Mouse (Mus musculus): ENCODE measurements at regions not wholly inside any gene's neighbourhood (a gene's known extent, or its start where the extent isn't known, plus 50 kb on each side); places are given as distances from the start of the nearest gene placed in this dataset.

DNA sequence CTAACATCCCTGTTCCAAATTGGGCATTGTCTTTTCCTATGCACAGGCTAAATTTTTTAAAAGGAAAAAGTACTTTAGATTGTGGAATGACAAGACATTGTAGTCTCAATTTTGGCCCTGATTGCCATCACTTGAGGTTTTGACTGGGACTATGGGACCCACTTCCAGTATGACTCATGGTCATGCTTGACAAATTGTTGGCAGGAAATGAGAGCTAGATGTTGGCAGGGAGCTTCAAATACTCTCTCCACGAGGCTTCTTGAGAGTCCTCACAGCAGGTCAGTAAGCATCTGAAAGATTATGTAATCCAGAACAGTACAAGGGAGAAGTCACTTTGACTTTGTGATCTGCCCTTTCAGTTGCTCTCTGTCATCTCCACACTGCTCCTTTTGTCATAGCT, 1135.4 kb upstream of the Lrrc6 start (continued):
- peak; percentile 16; the same call in 1 of the 2 replicates for TF ChIP-seq ETS1 (conservative IDR thresholded peaks at IDR 0.05; ENCODE audit: low read depth, low read length)
- no peak for TF ChIP-seq TCF12 (IDR thresholded peaks at IDR 0.05; ENCODE audit: low read depth, low read length)
- TF ChIP-seq POLR2AphosphoS2 (IDR thresholded peaks at IDR 0.05; ENCODE audit: low read depth, low read length), result no peak
- TF ChIP-seq ZNF384 (IDR thresholded peaks at IDR 0.05; ENCODE audit: low read depth, low read length), result no peak
- peak; percentile 75 for TF ChIP-seq JUND (conservative IDR thresholded peaks at IDR 0.05; ENCODE audit: low read depth, low read length)

DNA sequence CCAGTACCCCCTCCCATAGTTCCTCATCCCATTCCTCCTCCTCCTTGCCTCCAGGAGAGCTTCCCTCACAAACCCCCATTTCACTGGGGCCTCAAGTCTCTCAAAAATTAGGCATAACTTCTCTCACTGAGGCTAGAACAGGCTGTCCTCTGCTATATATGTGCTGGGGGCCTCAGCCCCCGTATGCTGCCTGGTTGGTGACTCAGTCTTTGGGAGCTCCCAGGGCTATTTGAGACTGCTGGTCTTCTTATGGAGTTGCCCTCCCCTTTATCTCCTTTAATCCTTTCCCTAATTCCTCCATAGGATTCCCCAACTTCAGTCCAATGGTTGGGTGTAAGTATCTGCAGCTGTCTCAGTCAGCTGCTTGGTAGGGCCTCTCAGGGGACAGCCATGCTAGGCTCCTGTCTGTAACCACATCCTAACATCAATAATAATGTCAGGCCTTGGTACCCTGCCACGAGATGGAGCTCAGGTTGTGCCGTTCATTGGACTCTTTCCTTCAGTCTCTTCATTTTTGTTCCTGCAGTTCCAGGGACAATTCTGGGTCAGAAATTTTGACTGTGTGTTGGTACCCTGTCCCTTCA, 1126.1 kb upstream of the Lrrc6 start:
- no peak for TF ChIP-seq POLR2AphosphoS2 (IDR thresholded peaks at IDR 0.05; ENCODE audit: low read depth, low read length)
- peak in 1 of 2 experiments; percentile 58; a peak in 2 of 4 replicates for TF ChIP-seq CTCF (conservative IDR thresholded peaks at IDR 0.05 in 1 of 2, IDR thresholded peaks at IDR 0.05 in 1 of 2; ENCODE audit: low read depth in 2 of 2, low read length in 2 of 2)
- TF ChIP-seq SMC3 (IDR thresholded peaks at IDR 0.05; ENCODE audit: low read depth, low read length), result peak; percentile 58
- peak; percentile 63 for TF ChIP-seq RAD21 (IDR thresholded peaks at IDR 0.05; ENCODE audit: low read depth, low read length)
- H3K9me3 ChIP-seq (replicated peaks; ENCODE audit: low read length), result no peaks in the 10 kb centered on the region
- H3K4me1 ChIP-seq (ENCODE audit: control insufficient read depth in 1 of 2, insufficient read depth in 2 of 2), result peaks cover 0 to 14% of the 10 kb centered on the region in 2 experiments; a peak in 2 of 4 replicates
- no peak overlapping the region for H3K27ac ChIP-seq (ENCODE audit: insufficient read depth, low read depth)
- dilution Hi-C loops (cut with MboI; ENCODE audit: extremely low pct_ligation_motif_present, extremely low pct_unique_long_range_greater_than_20kb, low sequenced_read_pairs) (no loop called here), in situ Hi-C loops (cut with MboI; ENCODE audit: low pct_ligation_motif_present, low pct_unique_long_range_greater_than_20kb, low sequenced_read_pairs) (no loop called here)
- no peaks in the 10 kb centered on the region for H3K79me2 ChIP-seq (replicated peaks; ENCODE audit: control insufficient read depth, extremely low read depth, insufficient read depth, poor library complexity, severe bottlenecking)
- H3K9ac ChIP-seq (ENCODE audit: insufficient read depth, low read depth), result no peak overlapping the region
- no peak overlapping the region for H3K4me3 ChIP-seq (replicated peaks in 1 of 3; ENCODE audit: low read depth in 2 of 3, low read length in 2 of 3, poor library complexity in 1 of 3)
- H3K27me3 ChIP-seq (replicated peaks), result no peaks in the 10 kb centered on the region
- no peaks in the 10 kb centered on the region for H3K36me3 ChIP-seq (replicated peaks in 1 of 2; ENCODE audit: control insufficient read depth in 1 of 2, insufficient read depth in 1 of 2, low read length in 1 of 2)
- peak; percentile 35 for DNase-seq (ENCODE audit: extremely low read depth)
- H3K4me2 ChIP-seq (ENCODE audit: insufficient read depth, low read depth, poor library complexity, severe bottlenecking), result no peak overlapping the region

DNA sequence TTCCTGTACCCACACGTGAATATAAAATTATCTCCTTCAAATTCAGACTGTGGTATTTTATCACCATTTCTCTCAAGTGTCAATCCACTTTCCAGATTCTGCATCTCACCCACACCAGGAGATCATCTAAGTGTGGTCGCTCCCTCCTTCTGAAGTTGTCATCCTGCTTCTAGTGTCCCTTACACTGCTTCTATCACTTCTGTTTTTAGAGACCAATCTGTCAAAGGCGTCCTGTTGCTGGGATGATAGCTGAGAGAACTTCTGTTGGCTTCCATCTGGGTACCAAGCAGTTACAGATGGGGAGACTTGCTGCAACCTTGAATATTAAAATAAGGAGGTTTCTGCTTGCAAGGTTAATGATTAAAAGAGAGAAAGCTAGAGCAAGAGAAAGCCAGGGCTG, 1111.2 kb upstream of the Lrrc6 start:
- no peak for TF ChIP-seq ZC3H11A (IDR thresholded peaks at IDR 0.05; ENCODE audit: low read depth, low read length)
- no peak for TF ChIP-seq E2F4 (IDR thresholded peaks at IDR 0.05; ENCODE audit: insufficient replicate concordance, low read depth, low read length)
- TF ChIP-seq MAX (IDR thresholded peaks at IDR 0.05; ENCODE audit: low read length), result no peak
- no peak for TF ChIP-seq JUN (IDR thresholded peaks at IDR 0.05; ENCODE audit: insufficient read depth, low read depth, low read length)
- no peak for TF ChIP-seq BHLHE40 (IDR thresholded peaks at IDR 0.05; ENCODE audit: low read depth, low read length)
- no peak for TF ChIP-seq RAD21 (IDR thresholded peaks at IDR 0.05; ENCODE audit: low read depth, low read length)
- TF ChIP-seq EP300 (IDR thresholded peaks at IDR 0.05; ENCODE audit: low read length), result no peak
- TF ChIP-seq MYC (IDR thresholded peaks at IDR 0.05; ENCODE audit: low read depth, low read length), result no peak
- TF ChIP-seq MXI1 (IDR thresholded peaks at IDR 0.05; ENCODE audit: low read depth, low read length), result no peak
- TF ChIP-seq RCOR1 (conservative IDR thresholded peaks at IDR 0.05; ENCODE audit: low read depth, low read length), result no peak
- no peak for TF ChIP-seq SIN3A (IDR thresholded peaks at IDR 0.05; ENCODE audit: low read length)
- no peak for TF ChIP-seq KAT2A (IDR thresholded peaks at IDR 0.05; ENCODE audit: insufficient replicate concordance, low read length)
- TF ChIP-seq NELFE (IDR thresholded peaks at IDR 0.05; ENCODE audit: low read depth, low read length), result no peak
- no peak for TF ChIP-seq ZMIZ1 (IDR thresholded peaks at IDR 0.05; ENCODE audit: low read depth, low read length)
- TF ChIP-seq USF2 (conservative IDR thresholded peaks at IDR 0.05; ENCODE audit: low read depth, low read length), result no peak
- no peak for TF ChIP-seq IRF4 (IDR thresholded peaks at IDR 0.05; ENCODE audit: low read depth, low read length)
- no peak for TF ChIP-seq POLR2AphosphoS2 (IDR thresholded peaks at IDR 0.05; ENCODE audit: low read depth, low read length)
- TF ChIP-seq POLR2A (IDR thresholded peaks at IDR 0.05; ENCODE audit: low read depth, low read length), result no peak
- TF ChIP-seq TCF12 (IDR thresholded peaks at IDR 0.05; ENCODE audit: low read depth, low read length), result no peak
- no peak for TF ChIP-seq PAX5 (IDR thresholded peaks at IDR 0.05; ENCODE audit: low read length)
- in situ Hi-C loops (cut with MboI; ENCODE audit: low pct_ligation_motif_present, low pct_unique_long_range_greater_than_20kb, low sequenced_read_pairs), result no loop called here
- dilution Hi-C loops (cut with MboI; ENCODE audit: extremely low pct_ligation_motif_present, extremely low pct_unique_long_range_greater_than_20kb, low sequenced_read_pairs), result no loop called here

More for the DNA sequence above, 1111.2 kb upstream of the Lrrc6 start:
- no peaks in the 10 kb centered on the region for H3K27me3 ChIP-seq (replicated peaks)
- H3K4me3 ChIP-seq (replicated peaks in 1 of 3; ENCODE audit: low read depth in 2 of 3, low read length in 2 of 3, poor library complexity in 1 of 3), result no peak overlapping the region
- H3K36me3 ChIP-seq (replicated peaks in 1 of 2; ENCODE audit: control insufficient read depth in 1 of 2, insufficient read depth in 1 of 2, low read length in 1 of 2), result no peaks in the 10 kb centered on the region
- H3K9ac ChIP-seq (ENCODE audit: insufficient read depth, low read depth), result no peak overlapping the region
- no peaks in the 10 kb centered on the region for H3K79me2 ChIP-seq (replicated peaks; ENCODE audit: control insufficient read depth, extremely low read depth, insufficient read depth, poor library complexity, severe bottlenecking)
- DNase-seq (ENCODE audit: extremely low read depth), result no peak
- no peaks in the 10 kb centered on the region for H3K9me3 ChIP-seq (replicated peaks; ENCODE audit: low read length)
- no peak overlapping the region for H3K27ac ChIP-seq (ENCODE audit: insufficient read depth, low read depth)
- no peak overlapping the region for H3K4me2 ChIP-seq (ENCODE audit: insufficient read depth, low read depth, poor library complexity, severe bottlenecking)
- no peaks in the 10 kb centered on the region for H3K4me1 ChIP-seq (ENCODE audit: control insufficient read depth in 1 of 2, insufficient read depth in 2 of 2)

Measured in CH12.LX (cell line).